Mouse (Mus musculus) G1E-ER4 (cell line): ENCODE results near the gene Clns1a. TPM values are rescaled to one million over a fixed set of nuclear protein-coding genes. Genes with fewer than 3 reads are reported as not detected.

Experiments
- GATA1 ChIP-seq: IDR thresholded peaks from one replicate; pipeline ENCODE4 v1.8.0; 2012; ENCODE audit warnings: low read length, inconsistent platforms
- polyA plus RNA-seq: library from polyadenylated mRNA; stranded (reverse); fragments of >175 nt; gene quantifications from 2 replicates; pipeline ENCODE4 v1.2.3, GENCODE M21; 2012

Gene Clns1a
- polyA plus RNA-seq, 1 experiment = 71.6 TPM

DNA sequence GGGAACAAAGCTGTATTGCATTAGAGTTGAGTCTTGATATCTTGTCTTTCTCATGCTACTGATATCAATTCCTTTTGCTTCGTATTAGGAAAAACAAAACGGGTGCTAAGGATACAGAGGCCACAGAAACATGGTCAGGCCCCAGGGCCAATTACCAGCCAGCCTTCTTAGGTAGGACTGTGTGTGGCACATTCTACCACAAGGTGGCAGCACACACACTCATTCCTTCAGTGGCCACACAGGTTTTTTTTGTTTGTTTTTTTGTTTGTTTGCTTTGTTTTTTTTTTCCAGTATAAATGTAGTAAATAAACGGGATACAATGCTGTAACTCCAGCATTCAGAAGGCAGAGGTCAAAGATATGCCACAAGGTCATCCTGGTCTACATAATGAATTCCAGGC lies 48.9 kb downstream of the Clns1a start:
- TF ChIP-seq GATA1 = no peak

DNA sequence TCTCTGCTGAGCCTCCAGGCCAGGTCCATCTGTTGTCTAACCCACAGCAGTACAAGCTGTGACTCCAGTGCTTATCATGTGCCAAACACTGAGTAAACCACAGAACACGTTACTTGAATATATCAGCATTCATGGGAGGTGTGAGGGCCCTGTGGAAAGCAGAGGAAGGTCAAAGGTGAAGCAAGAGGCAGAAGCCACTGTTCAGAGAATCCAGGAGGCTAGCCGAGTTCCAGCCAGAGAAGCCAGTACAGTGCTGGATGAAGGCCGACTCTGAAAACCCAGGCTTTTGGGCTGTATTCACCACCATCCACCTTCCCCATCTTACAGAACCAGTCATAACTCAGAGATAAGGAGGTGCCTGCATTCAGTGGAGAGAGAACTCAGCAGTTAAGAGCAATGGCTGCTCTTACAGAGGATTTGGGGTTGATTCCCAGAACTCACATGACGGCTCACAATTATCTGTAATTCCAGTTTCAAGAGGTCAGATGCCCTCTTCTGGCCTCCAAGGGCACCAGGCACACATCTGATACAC lies 50.8 kb downstream of the Clns1a start:
- TF ChIP-seq GATA1 = no peak

GRCm38 (mm10) chr7:97747787-97748497 lies 51.5 kb downstream of the Clns1a start:
- no peak for TF ChIP-seq GATA1

DNA sequence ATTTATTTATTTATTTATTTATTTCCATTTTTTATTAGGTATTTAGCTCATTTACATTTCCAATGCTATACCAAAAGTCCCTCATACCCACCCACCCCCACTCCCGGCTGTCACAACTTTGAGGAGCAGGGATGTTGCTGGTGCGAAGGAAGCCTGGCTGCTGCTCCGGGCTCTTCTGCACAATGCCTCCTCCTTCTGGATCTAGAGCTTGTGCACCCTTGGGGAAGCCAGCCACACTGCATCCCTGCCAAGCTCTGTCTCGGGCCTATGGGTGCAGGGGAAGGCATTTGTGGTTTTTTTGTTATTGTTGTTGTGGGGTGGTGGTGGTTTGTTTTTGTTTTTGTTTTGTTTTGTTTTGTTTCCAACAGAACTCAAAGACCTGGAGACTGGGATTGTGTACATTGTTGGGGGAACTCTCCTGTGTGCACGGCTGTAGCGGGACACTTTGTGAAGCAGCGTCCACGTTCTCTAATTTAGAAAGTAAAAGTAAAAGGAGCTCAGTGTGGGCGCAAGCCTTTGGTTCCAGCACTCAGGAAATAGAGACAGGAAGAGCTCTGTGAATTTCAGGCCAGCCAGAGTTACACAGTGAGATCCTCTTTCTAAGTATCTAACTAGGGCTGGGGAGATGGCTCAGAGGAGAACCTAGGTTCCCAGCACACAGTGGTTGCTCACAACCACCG lies 52.2 kb downstream of the Clns1a start:
- TF ChIP-seq GATA1 = no peak

GRCm38 (mm10) chr7:97749207-97750190 lies 53.1 kb downstream of the Clns1a start:
- no peak for TF ChIP-seq GATA1

DNA sequence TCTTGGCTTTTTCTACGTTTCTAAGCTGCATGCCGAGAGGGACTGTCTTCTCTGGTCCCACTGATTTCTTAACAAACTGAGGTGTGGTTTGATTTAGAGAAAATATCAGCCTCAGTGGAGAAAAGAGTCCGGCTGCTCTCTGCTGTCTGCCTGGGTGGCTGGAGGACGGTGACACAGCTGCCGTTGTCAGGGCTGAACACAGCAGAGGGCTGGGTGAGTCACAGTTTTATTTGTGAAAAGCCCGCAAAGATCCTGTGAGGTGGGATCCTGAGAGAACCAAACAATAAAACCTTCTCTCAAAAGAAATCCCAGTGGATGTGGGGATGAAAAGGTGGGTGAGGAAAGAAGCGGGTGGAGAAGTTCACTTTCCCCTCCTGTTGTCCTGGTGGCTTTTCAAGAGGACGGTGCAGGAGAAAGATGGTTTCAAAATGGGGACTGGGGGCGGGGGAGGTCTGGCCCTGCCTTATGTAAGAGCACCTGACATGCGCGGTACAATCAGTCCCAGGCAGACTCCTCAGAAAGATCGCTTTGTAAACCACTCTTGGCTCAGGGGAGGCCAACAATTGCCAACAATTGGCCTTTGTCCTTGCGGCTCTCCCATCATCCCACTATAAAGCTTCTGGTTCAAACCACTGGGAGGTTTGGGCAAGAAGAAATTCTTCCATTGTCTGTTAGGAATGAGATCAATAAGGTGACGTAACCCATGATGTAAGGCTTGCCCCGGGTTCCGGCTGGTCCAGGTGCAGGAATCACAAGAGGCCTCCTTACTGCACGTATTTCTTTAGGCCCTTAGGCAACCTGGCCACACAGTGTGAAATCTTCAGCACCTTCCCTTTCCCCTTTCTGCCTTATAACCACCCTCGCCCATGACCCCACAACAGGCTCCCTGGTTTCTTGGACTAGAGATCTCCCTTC lies 60.8 kb downstream of the Clns1a start:
- TF ChIP-seq GATA1 = no peak

GRCm38 (mm10) chr7:97764591-97764990 lies 68.2 kb downstream of the Clns1a start:
- TF ChIP-seq GATA1 = no peak

DNA sequence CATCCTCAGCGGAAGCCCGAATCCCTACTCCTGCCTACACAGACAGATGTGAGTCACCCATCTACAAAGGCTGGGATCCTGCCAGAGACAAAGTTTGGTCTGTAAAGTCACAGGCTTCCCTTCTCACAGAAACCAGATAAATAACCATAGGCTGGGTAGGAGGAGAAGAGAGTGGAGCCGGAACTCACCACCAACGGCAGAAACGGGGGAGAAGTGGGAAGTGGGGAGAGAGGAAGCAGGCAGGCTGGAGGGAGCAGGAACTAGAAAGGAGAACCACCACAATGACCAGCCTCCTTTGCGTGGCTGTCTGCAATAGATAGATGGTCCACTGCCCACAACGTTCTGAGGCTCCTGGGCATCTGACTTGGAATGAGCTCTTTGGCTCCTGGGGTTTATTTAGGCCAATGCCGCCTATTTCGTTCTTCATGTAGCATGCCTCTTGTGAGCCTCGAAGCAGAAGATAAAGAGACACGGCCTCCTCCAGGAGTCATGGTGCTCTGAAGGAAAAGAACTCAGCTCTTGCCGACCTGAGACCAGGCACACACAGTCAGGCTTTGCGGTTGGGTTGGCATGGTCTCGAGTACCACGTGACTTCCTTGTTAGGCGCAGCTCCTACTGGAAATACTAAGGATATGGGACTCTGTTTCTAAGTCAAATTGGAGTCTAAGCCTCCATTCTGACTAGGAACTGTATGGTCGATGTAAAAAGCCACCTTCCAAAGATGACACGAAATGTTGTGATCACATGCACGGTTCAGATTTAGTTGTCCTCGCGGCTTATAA lies 68.9 kb downstream of the Clns1a start:
- TF ChIP-seq GATA1 = no peak

GRCm38 (mm10) chr7:97765963-97766347 lies 69.5 kb downstream of the Clns1a start:
- no peak for TF ChIP-seq GATA1

DNA sequence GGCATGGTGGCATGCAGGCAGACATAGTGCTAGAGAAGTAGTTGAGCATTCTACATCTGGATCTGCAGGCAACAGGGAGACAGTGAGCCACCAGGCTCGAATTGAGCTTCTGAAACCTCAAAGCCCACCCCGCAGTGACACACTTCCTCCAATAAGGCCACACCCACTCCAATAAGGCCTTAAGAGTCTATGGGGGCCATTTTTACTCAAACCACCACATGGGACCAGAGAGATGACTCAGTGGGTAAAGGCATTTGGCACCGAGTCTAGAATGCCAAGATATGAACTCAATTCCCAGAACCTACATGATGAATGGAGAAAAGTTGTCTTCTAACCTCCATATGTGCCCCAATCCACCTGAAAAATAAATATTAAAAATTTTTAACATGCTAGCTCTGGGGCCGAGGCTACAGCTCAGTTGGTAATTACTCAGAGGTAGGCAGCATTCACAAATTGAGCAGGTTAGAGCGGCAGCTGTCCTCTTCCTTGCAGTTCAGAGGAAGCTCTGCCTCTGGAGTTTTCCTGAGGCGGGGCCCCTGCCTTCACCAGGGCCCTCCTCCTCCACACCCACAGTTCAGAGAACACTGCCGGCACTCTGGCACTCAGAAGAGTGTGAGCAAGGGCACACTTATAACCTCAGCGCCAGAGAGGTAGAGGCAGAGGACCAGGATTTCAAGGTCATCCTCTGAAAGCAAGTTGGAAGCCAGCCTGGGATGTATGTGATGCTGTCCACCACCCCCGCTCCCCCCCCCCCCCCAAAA lies 70.2 kb downstream of the Clns1a start:
- TF ChIP-seq GATA1 = no peak

- no peak for TF ChIP-seq GATA1
These were observed 71.4 kb downstream of the Clns1a start for GRCm38 (mm10) chr7:97767841-97768240.

DNA sequence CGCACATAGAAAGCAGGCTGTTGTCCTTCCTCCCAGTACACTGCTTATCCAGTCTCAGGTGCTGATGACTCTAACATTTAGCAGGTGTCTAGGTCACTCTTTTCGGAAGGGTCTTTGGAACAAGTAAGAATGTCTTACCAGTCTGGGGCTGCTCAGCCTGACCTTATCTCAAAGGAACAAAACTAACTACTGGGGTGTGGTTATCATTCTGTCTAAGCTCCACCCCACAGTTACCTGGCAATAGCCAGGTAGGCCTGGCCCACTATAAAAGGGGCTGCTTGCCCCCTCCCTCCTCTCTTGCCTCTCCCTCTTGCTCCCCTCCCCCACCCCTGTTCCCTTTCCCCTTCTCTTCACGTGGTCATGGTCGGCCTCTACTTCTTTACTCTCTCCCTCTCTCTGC lies 72.6 kb downstream of the Clns1a start:
- no peak for TF ChIP-seq GATA1

Other genes starting within 250 kb of the Clns1a start
- not detected in 2 replicates for gene Kctd14, start 245.3 kb upstream of the Clns1a start, polyA plus RNA-seq
- gene Ints4, start 215.7 kb upstream of the Clns1a start, polyA plus RNA-seq = 2.3 and 2.8 TPM in 2 replicates
- gene Aamdc, start 117.1 kb upstream of the Clns1a start, polyA plus RNA-seq = 1.7 and 5.0 TPM in 2 replicates
- 13.1 and 15.0 TPM in 2 replicates for gene Rsf1, start 116.7 kb upstream of the Clns1a start, polyA plus RNA-seq
- gene Aqp11, start 41.7 kb downstream of the Clns1a start, polyA plus RNA-seq = 3.6 and 8.3 TPM in 2 replicates
- gene Pak1, start 91.9 kb downstream of the Clns1a start, polyA plus RNA-seq = 0.11 TPM in 1 of 2 replicates, not detected in the other
- not detected in 2 replicates for gene Gdpd4, start 223.3 kb downstream of the Clns1a start, polyA plus RNA-seq